Mouse (Mus musculus): ENCODE data around the gene Gabarap. TPM values are rescaled to one million over a fixed set of nuclear protein-coding genes. Genes with fewer than 3 reads are reported as not detected.

The Gabarap gene
- total RNA-seq (2023) = 100 to 1,000 TPM; 182 to 187 TPM

GRCm38 (mm10) chr11:69990850-69991691 lies at the start of gene Gabarap:
Gene Gabarap (plus strand): TSS chr11:69991143.

GRCm38 (mm10) chr11:69948066-69948762 lies 42.7 kb upstream of the Gabarap start, which contains the start of gene Slc2a4:
Gene Slc2a4 (minus strand): TSS chr11:69948188.

GRCm38 (mm10) chr11:69964650-69965270 lies 26.2 kb upstream of the Gabarap start, which contains the start of gene Cldn7:
Gene Cldn7 (plus strand): TSS chr11:69964779.

GRCm38 (mm10) chr11:69981141-69981762 lies 9.7 kb upstream of the Gabarap start, which contains the start of gene Ctdnep1:
Gene Ctdnep1 (plus strand): TSS chr11:69981156.

GRCm38 (mm10) chr11:69982225-69982624 lies 8.7 kb upstream of the Gabarap start, which contains the start of gene Elp5:
Gene Elp5 (minus strand): TSS chr11:69982517.

GRCm38 (mm10) chr11:69995391-69995960 lies 4.5 kb downstream of the Gabarap start, which contains the start of gene Phf23:
Gene Phf23 (plus strand): TSS chr11:69995777.

GRCm38 (mm10) chr11:70000396-70000898 lies 9.5 kb downstream of the Gabarap start, which contains the start of gene Dvl2:
Gene Dvl2 (plus strand): TSS chr11:70000595.

GRCm38 (mm10) chr11:70014880-70015558 lies 24.1 kb downstream of the Gabarap start, which contains the start of gene Acadvl:
Gene Acadvl (minus strand): TSS chr11:70015411.

GRCm38 (mm10) chr11:70016669-70017068 lies 25.7 kb downstream of the Gabarap start, which contains the start of gene Dlg4:
Gene Dlg4 (plus strand): TSS chr11:70016942.

Other genes starting within 250 kb of the Gabarap start
- 100 to 1,000 TPM; 156 to 172 TPM for gene Polr2a, start 232.5 kb upstream of the Gabarap start, total RNA-seq (2023)
- not detected for gene Slc35g3, start 229.2 kb upstream of the Gabarap start, total RNA-seq (2023)
- gene Zbtb4, start 225.2 kb upstream of the Gabarap start, total RNA-seq (2023) = 10 to 100 TPM; 46.9 to 48.0 TPM
- 1 to 10 TPM; 3.7 to 4.6 TPM for gene Chrnb1, start 195.2 kb upstream of the Gabarap start, total RNA-seq (2023)
- gene Fgf11, start 189.3 kb upstream of the Gabarap start, total RNA-seq (2023) = not detected
- gene Tmem102, start 185.5 kb upstream of the Gabarap start, total RNA-seq (2023) = not detected
- not detected for gene Gm39566, start 175.8 kb upstream of the Gabarap start, total RNA-seq (2023)
- not detected for gene Spem2, start 172.7 kb upstream of the Gabarap start, total RNA-seq (2023)
- not detected for gene Spem1, start 169.0 kb upstream of the Gabarap start, total RNA-seq (2023)
- 1 to 10 TPM in 1 of 2 experiments, under 1 TPM in 1; 0.95 to 1.3 TPM for gene Nlgn2, start 153.4 kb upstream of the Gabarap start, total RNA-seq (2023)
- 10 to 100 TPM; 18.6 to 19.6 TPM for gene Tmem256, start 152.6 kb upstream of the Gabarap start, total RNA-seq (2023)
- 10 to 100 TPM; 13.7 to 17.8 TPM for gene Plscr3, start 144.8 kb upstream of the Gabarap start, total RNA-seq (2023)
- not detected for gene Tnk1, start 132.4 kb upstream of the Gabarap start, total RNA-seq (2023)
- gene Tmem95, start 113.1 kb upstream of the Gabarap start, total RNA-seq (2023) = not detected
- 1 to 10 TPM; 1.5 to 2.1 TPM for gene Kctd11, start 109.7 kb upstream of the Gabarap start, total RNA-seq (2023)
- 100 to 1,000 TPM; 462 TPM for gene Acap1, start 95.6 kb upstream of the Gabarap start, total RNA-seq (2023)
- gene 2810408A11Rik, start 90.2 kb upstream of the Gabarap start, total RNA-seq (2023) = 1 to 10 TPM; 3.5 to 3.6 TPM
- 10 to 100 TPM; 64.4 to 66.0 TPM for gene Neurl4, start 90.1 kb upstream of the Gabarap start, total RNA-seq (2023)
- 100 to 1,000 TPM; 132 to 133 TPM for gene Gps2, start 77.3 kb upstream of the Gabarap start, total RNA-seq (2023)
- gene Eif5a, start 69.2 kb upstream of the Gabarap start, total RNA-seq (2023) = 100 to 1,000 TPM; 389 to 417 TPM
- gene Ybx2, start 55.3 kb upstream of the Gabarap start, total RNA-seq (2023) = not detected
- gene Slc2a4, start 43.0 kb upstream of the Gabarap start, total RNA-seq (2023) = not detected
- gene Cldn7, start 26.4 kb upstream of the Gabarap start, total RNA-seq (2023) = not detected
- 100 to 1,000 TPM; 113 to 123 TPM for gene Ctdnep1, start 10.0 kb upstream of the Gabarap start, total RNA-seq (2023)
- 10 to 100 TPM; 36.1 to 48.5 TPM for gene Elp5, start 8.6 kb upstream of the Gabarap start, total RNA-seq (2023)
- 10 to 100 TPM; 64.4 to 67.2 TPM for gene Phf23, start 4.6 kb downstream of the Gabarap start, total RNA-seq (2023)
- 10 to 100 TPM; 40.8 to 42.1 TPM for gene Dvl2, start 9.5 kb downstream of the Gabarap start, total RNA-seq (2023)
- 10 to 100 TPM; 62.0 to 75.3 TPM for gene Acadvl, start 24.3 kb downstream of the Gabarap start, total RNA-seq (2023)
- gene Dlg4, start 25.8 kb downstream of the Gabarap start, total RNA-seq (2023) = 10 to 100 TPM; 36.4 to 38.1 TPM
- not detected for gene Asgr1, start 62.9 kb downstream of the Gabarap start, total RNA-seq (2023)
- gene Asgr2, start 101.5 kb downstream of the Gabarap start, total RNA-seq (2023) = not detected
- not detected for gene Mgl2, start 139.2 kb downstream of the Gabarap start, total RNA-seq (2023)
- gene Clec10a, start 165.1 kb downstream of the Gabarap start, total RNA-seq (2023) = under 1 TPM in 1 of 2 experiments, not detected in 1; 0.99 TPM
- not detected for gene Slc16a11, start 221.6 kb downstream of the Gabarap start, total RNA-seq (2023)
- gene Slc16a13, start 229.9 kb downstream of the Gabarap start, total RNA-seq (2023) = 1 to 10 TPM; 2.6 to 3.1 TPM
- under 1 TPM in 1 of 2 experiments, not detected in 1; 0.15 TPM for gene Bcl6b, start 238.7 kb downstream of the Gabarap start, total RNA-seq (2023)
- 10 to 100 TPM; 67.4 to 73.0 TPM for gene 0610010K14Rik, start 246.8 kb downstream of the Gabarap start, total RNA-seq (2023)
- 1 to 10 TPM; 3.9 to 5.7 TPM for gene Gm21988, start 248.7 kb downstream of the Gabarap start, total RNA-seq (2023)
- gene Rnasek, start 248.7 kb downstream of the Gabarap start, total RNA-seq (2023) = 10 to 100 TPM; 70.1 TPM